Mouse (Mus musculus): ENCODE results near the gene Cers6.
A peak's percentile ranks its signal among the peaks of the same experiment; 100 is the strongest.

GRCm38 (mm10) chr2:68934651-68935050 lies 73.4 kb downstream of the Cers6 start:
- TF ChIP-seq CTCF (IDR thresholded peaks at IDR 0.05; ENCODE audit: low read depth) (no peak), EP300 (IDR thresholded peaks at IDR 0.05; ENCODE audit: low read depth) (peak; percentile 85)
